ENCODE assay signal across 23 mouse cellular contexts in genomic region chr3:130685014-130685366, GRCm38 (mm10). TPM values are rescaled to one million over a fixed set of nuclear protein-coding genes. Genes with fewer than 3 reads are reported as not detected.
DNase-seq lines count a peak whose midpoint lies in the region; ATAC-seq and TF ChIP-seq lines count a peak whose summit lies in the region.
"Had no signal": no experiment of that assay in that cellular context is flagged by ENCODE, and none has a peak within 500 bp of the region (broad histone marks: within the 10 kb centered on the region; RNA-seq: fewer than 3 reads in every experiment).

No protein-coding gene starts in this region.

- WGBS in liver, postnatal 0 days (ENCODE audit: insufficient replicate concordance) = 66% methylated on average over 8 of the region's 8 CpGs
- WGBS in liver, embryonic 12.5 days (ENCODE audit: insufficient replicate concordance) = 74% methylated on average over 8 of the region's 8 CpGs
- WGBS in lung, embryonic 16.5 days = 64% methylated on average over 8 of the region's 8 CpGs

- TF ChIP-seq EP300 in liver, postnatal 0 days (IDR thresholded peaks at IDR 0.05; ENCODE audit: low read depth) = peak; percentile 57; the same call in 1 of the 2 replicates

- TF ChIP-seq CTCF in liver, postnatal 0 days (IDR thresholded peaks at IDR 0.05; ENCODE audit: low read depth) = no peak

- no peak overlapping the region for H3K4me3 ChIP-seq in liver, postnatal 0 days (ENCODE audit: low read depth, low read length)
- no peak overlapping the region for H3K4me3 ChIP-seq in liver, embryonic 12.5 days
- no peak overlapping the region for H3K4me3 ChIP-seq in lung, embryonic 16.5 days (ENCODE audit: low read length)
- H3K4me3 ChIP-seq: forebrain, embryonic 10.5 days; forebrain, embryonic 13.5 days; hindbrain, embryonic 10.5 days; hindbrain, embryonic 13.5 days had no signal

- H3K9me3 ChIP-seq in liver, postnatal 0 days (ENCODE audit: low read length) = no peaks in the 10 kb centered on the region
- H3K9me3 ChIP-seq in liver, embryonic 12.5 days (replicated peaks) = no peaks in the 10 kb centered on the region
- no peaks in the 10 kb centered on the region for H3K9me3 ChIP-seq in lung, embryonic 16.5 days (ENCODE audit: control insufficient read depth, low read length)
- H3K9me3 ChIP-seq: forebrain, embryonic 10.5 days; forebrain, embryonic 13.5 days; hindbrain, embryonic 10.5 days; hindbrain, embryonic 13.5 days had no signal

- ATAC-seq in liver, postnatal 0 days = peak; percentile 65
- no peak for ATAC-seq in liver, embryonic 12.5 days
- peak; percentile 36 for ATAC-seq in lung, embryonic 16.5 days (ENCODE audit: low read depth)
- ATAC-seq: forebrain, embryonic 13.5 days; forebrain, embryonic 16.5 days; hindbrain, embryonic 16.5 days had no signal

- DNase-seq in heart, adult 11 months = peak; percentile 60
- DNase-seq in heart, postnatal 10 days = no peak
- no peak for DNase-seq in liver, postnatal 0 days
- DNase-seq in lung, adult 18-20 months = no peak
- DNase-seq in embryo, embryonic 10 days (ENCODE audit: low spot score) = no peak
- DNase-seq: adrenal gland, adult 2 months; adrenal gland, postnatal 14 days; cerebellum, adult 11 months; cerebellum, adult 8-10 months; cerebellum, postnatal 10 days; cerebellum, postnatal 36 days; gastrocnemius, postnatal 10 days; gastrocnemius, postnatal 36 days; heart, postnatal 36 days had no signal

- intact Hi-C loops in heart, postnatal 10 days (cut with DNase I) = no loop called here

- H3K27ac ChIP-seq in liver, postnatal 0 days (ENCODE audit: low read depth) = peak overlapping the region; percentile 31
- H3K27ac ChIP-seq in liver, embryonic 12.5 days = no peak overlapping the region
- H3K27ac ChIP-seq in lung, embryonic 16.5 days (ENCODE audit: low read length) = no peak overlapping the region
- H3K27ac ChIP-seq: forebrain, embryonic 10.5 days; forebrain, embryonic 13.5 days; hindbrain, embryonic 10.5 days; hindbrain, embryonic 13.5 days had no signal

- no peaks in the 10 kb centered on the region for H3K36me3 ChIP-seq in liver, postnatal 0 days (replicated peaks; ENCODE audit: insufficient read depth, low read length)
- no peaks in the 10 kb centered on the region for H3K36me3 ChIP-seq in liver, embryonic 12.5 days
- H3K36me3 ChIP-seq in lung, embryonic 16.5 days (ENCODE audit: control insufficient read depth, insufficient read depth, low read length) = no peaks in the 10 kb centered on the region
- H3K36me3 ChIP-seq: forebrain, embryonic 10.5 days; hindbrain, embryonic 10.5 days; hindbrain, embryonic 13.5 days had no signal

- no peak overlapping the region for H3K4me2 ChIP-seq in liver, postnatal 0 days (ENCODE audit: low read depth, low read length)
- H3K4me2 ChIP-seq in liver, embryonic 12.5 days = no peak overlapping the region
- H3K4me2 ChIP-seq in lung, embryonic 16.5 days (ENCODE audit: low read depth, low read length) = no peak overlapping the region
- H3K4me2 ChIP-seq: forebrain, embryonic 13.5 days; heart, embryonic 11.5 days; hindbrain, embryonic 13.5 days had no signal

- peaks cover 2% of the 10 kb centered on the region for H3K4me1 ChIP-seq in liver, postnatal 0 days (ENCODE audit: insufficient read depth)
- peaks cover 6% of the 10 kb centered on the region for H3K4me1 ChIP-seq in liver, embryonic 12.5 days
- no peaks in the 10 kb centered on the region for H3K4me1 ChIP-seq in lung, embryonic 16.5 days (replicated peaks; ENCODE audit: control insufficient read depth, insufficient read depth, low read length)
- H3K4me1 ChIP-seq: forebrain, embryonic 13.5 days had no signal

- no peaks in the 10 kb centered on the region for H3K27me3 ChIP-seq in liver, postnatal 0 days (ENCODE audit: insufficient read depth, low read length)
- no peaks in the 10 kb centered on the region; the same call in 1 of the 2 replicates for H3K27me3 ChIP-seq in liver, embryonic 12.5 days (replicated peaks)
- H3K27me3 ChIP-seq in lung, embryonic 16.5 days (ENCODE audit: control insufficient read depth, insufficient read depth, low read depth, low read length) = no peaks in the 10 kb centered on the region
- H3K27me3 ChIP-seq: forebrain, embryonic 13.5 days; hindbrain, embryonic 13.5 days had no signal

- H3K9ac ChIP-seq in liver, postnatal 0 days (replicated peaks) = no peak overlapping the region
- no peak overlapping the region for H3K9ac ChIP-seq in liver, embryonic 12.5 days
- no peak overlapping the region for H3K9ac ChIP-seq in lung, embryonic 16.5 days (ENCODE audit: low read length)
- H3K9ac ChIP-seq: forebrain, embryonic 13.5 days; hindbrain, embryonic 13.5 days had no signal

RNA-seq across cellular contexts. Expression of gene Ostc, which starts 24.3 kb away (rescaled TPM):
- 10 to 100 TPM; 66.7 to 70.3 TPM for total RNA-seq in heart, postnatal 10 days (2021)
- 171 and 178 TPM in 2 replicates for polyA plus RNA-seq in liver, postnatal 0 days (2015; fragmentation: Nextera tagmentation; extraction: Ambion mirVana)
- polyA plus RNA-seq in liver, embryonic 12.5 days (2016; fragmentation: Nextera tagmentation; extraction: Ambion mirVana) = 215 and 221 TPM in 2 replicates
- polyA plus RNA-seq in lung, embryonic 16.5 days (2015; fragmentation: Nextera tagmentation; extraction: Ambion mirVana) = 351 and 390 TPM in 2 replicates

RNA-seq across cellular contexts. Expression of gene Rpl34, which starts 45.2 kb away (rescaled TPM):
- 100 to 1,000 TPM; 513 to 544 TPM for total RNA-seq in heart, postnatal 10 days (2021)
- 539 and 549 TPM in 2 replicates for polyA plus RNA-seq in liver, postnatal 0 days (2015; fragmentation: Nextera tagmentation; extraction: Ambion mirVana)
- 756 and 816 TPM in 2 replicates for polyA plus RNA-seq in liver, embryonic 12.5 days (2016; fragmentation: Nextera tagmentation; extraction: Ambion mirVana)
- 840 and 884 TPM in 2 replicates for polyA plus RNA-seq in lung, embryonic 16.5 days (2015; fragmentation: Nextera tagmentation; extraction: Ambion mirVana)
